Mouse (Mus musculus) right cerebral cortex, postnatal 4 days (tissue): ENCODE measurements around the gene Hist1h1b.

ENCODE experiments used
- DNase-seq: peaks from one replicate; pipeline ENCODE4 v3.0.0-alpha.2; 2022

Hist1h1b gene

GRCm38 (mm10) chr13:21781639-21782038 lies 1.2 kb upstream of the Hist1h1b start:
- DNase-seq: no peak

GRCm38 (mm10) chr13:21781021-21781555 lies 663 bp upstream of the Hist1h1b start:
- no peak for DNase-seq

GRCm38 (mm10) chr13:21778814-21779766 lies 1.3 kb downstream of the Hist1h1b start:
- DNase-seq: peak; percentile 51

- DNase-seq: no peak
These were observed 24.7 kb downstream of the Hist1h1b start for GRCm38 (mm10) chr13:21755707-21756106.

GRCm38 (mm10) chr13:21754294-21755001 lies 26.0 kb downstream of the Hist1h1b start:
- DNase-seq: peak; percentile 51

- DNase-seq: peak; percentile 16
These were observed 26.7 kb downstream of the Hist1h1b start, which contains the start of the genes Hist1h2ak and Hist1h2bn for GRCm38 (mm10) chr13:21753524-21754285. TSS of gene Hist1h2ak (minus strand) at chr13:21753827. TSS of gene Hist1h2bn (plus strand) at chr13:21754123.

GRCm38 (mm10) chr13:21753051-21753523 lies 27.3 kb downstream of the Hist1h1b start:
- no peak for DNase-seq

GRCm38 (mm10) chr13:21752356-21752755 lies 28.1 kb downstream of the Hist1h1b start:
- no peak for DNase-seq

GRCm38 (mm10) chr13:21751827-21752226 lies 28.6 kb downstream of the Hist1h1b start:
- no peak for DNase-seq

- no peak for DNase-seq
These were observed 29.0 kb downstream of the Hist1h1b start for GRCm38 (mm10) chr13:21751417-21751816.

- DNase-seq: peak; percentile 93
These were observed 30.0 kb downstream of the Hist1h1b start, which contains the start of gene Hist1h4k for GRCm38 (mm10) chr13:21750159-21751017. TSS of gene Hist1h4k (minus strand) at chr13:21750505.

- DNase-seq: no peak
These were observed 30.9 kb downstream of the Hist1h1b start for GRCm38 (mm10) chr13:21749387-21750158.

GRCm38 (mm10) chr13:21745006-21745405 lies 35.4 kb downstream of the Hist1h1b start:
- DNase-seq: no peak

GRCm38 (mm10) chr13:21734906-21735767 lies 45.3 kb downstream of the Hist1h1b start, which contains the start of gene Hist1h4j:
TSS of gene Hist1h4j (plus strand) at chr13:21735064.
- peak; percentile 81 for DNase-seq

GRCm38 (mm10) chr13:21734010-21734905 lies 46.2 kb downstream of the Hist1h1b start:
- no peak for DNase-seq

- DNase-seq: no peak
These were observed 47.0 kb downstream of the Hist1h1b start for GRCm38 (mm10) chr13:21733466-21733865.
